Mouse (Mus musculus) heart, adult 2 months (tissue): Measurements from ENCODE around the gene Chrm1. TPM values are rescaled to one million over a fixed set of nuclear protein-coding genes. Genes with fewer than 3 reads are reported as not detected.

ENCODE experiments used
- DNase-seq, 2 experiments: peaks; one replicate each; pipeline ENCODE4 v3.0.0; 2021
- H3K27ac ChIP-seq: fragments of 200-600 bp; 2 replicates; pipeline ENCODE4 v1.8.1; 2022
- H3K27me3 ChIP-seq: fragments of 200-500 bp; 2 replicates; pipeline ENCODE4 v1.6.1; 2012; ENCODE audit warnings: mild to moderate bottlenecking, low read length, inconsistent platforms, mixed read lengths; ENCODE audit not compliant: control insufficient read depth, insufficient read depth
- H3K36me3 ChIP-seq: fragments of 200-500 bp; 2 replicates; pipeline ENCODE4 v1.6.1; 2012; ENCODE audit warnings: low read length, inconsistent platforms; ENCODE audit not compliant: control insufficient read depth, insufficient read depth
- H3K4me1 ChIP-seq: fragments of 200-500 bp; 2 replicates; pipeline ENCODE4 v1.6.1; 2011; ENCODE audit warnings: low read length; ENCODE audit not compliant: control insufficient read depth, insufficient read depth
- H3K4me3 ChIP-seq: fragments of 200-600 bp; 2 replicates; pipeline ENCODE4 v1.8.1; 2022
- H3K79me2 ChIP-seq: fragments of 200-500 bp; replicated peaks from 2 replicates; pipeline ENCODE4 v1.6.1; 2012; ENCODE audit warnings: mild to moderate bottlenecking, inconsistent platforms, low read length, moderate library complexity, mixed read lengths; ENCODE audit not compliant: control insufficient read depth, insufficient read depth
- H3K9ac ChIP-seq: fragments of 200-500 bp; 2 replicates; pipeline ENCODE4 v1.6.1; 2012; ENCODE audit warnings: low read depth, mild to moderate bottlenecking, control low read depth, inconsistent platforms, low read length, mixed read lengths
- CTCF ChIP-seq: fragments of 200-600 bp; IDR thresholded peaks from 2 replicates; pipeline ENCODE4 v1.8.1; 2022; ENCODE audit warnings: antibody characterized with exemption, mild to moderate bottlenecking, moderate library complexity
- EP300 ChIP-seq: fragments of 200-500 bp; IDR thresholded peaks from 2 replicates; pipeline ENCODE4 v1.6.1; 2011; ENCODE audit warnings: low read depth, low read length, control low read depth; ENCODE audit not compliant: insufficient read depth
- POLR2A ChIP-seq: fragments of 200-500 bp; IDR thresholded peaks from 2 replicates; pipeline ENCODE4 v1.6.1; 2011; ENCODE audit warnings: mild to moderate bottlenecking, low read depth, low read length, control low read depth; ENCODE audit not compliant: insufficient read depth
- WGBS: fragments of 180-500 bp; shearing (Covaris S2); methylation state at CpG from one replicate; pipeline ENCODE4 v1.1.7; 2018; 5-methylcytosine and 5-hydroxymethylcytosine counted together
- intact Hi-C: fragments of 180-260 bp; cut with DNase I; formaldehyde crosslinking; loops from one replicate; pipeline ENCODE4 v1.15.1; 2025
- polyA plus RNA-seq: library from polyadenylated mRNA; depleted of rRNA; stranded (reverse); fragments of >200 nt; gene quantifications from 2 replicates; pipeline ENCODE4 v1.2.3, GENCODE M21; 2012
- total RNA-seq, 2 experiments: library from RNA; stranded (reverse); gene quantifications; 2 replicates each; pipeline ENCODE4 v1.2.3; 2021

The Chrm1 gene
- total and polyA plus RNA-seq, 3 experiments = 0.21 TPM; not detected in 2

- intact Hi-C loops = loop anchor here (10.0 kb wide), 1 partner anchor 393 kb away; no protein-coding TSS in a partner anchor
- no peak for TF ChIP-seq CTCF
- 47% methylated on average over 10 of the region's 10 CpGs for WGBS
- no peak for DNase-seq
- peaks cover 11% of the 10 kb centered on the region for H3K4me1 ChIP-seq
- peak overlapping the region; percentile 90 for H3K27ac ChIP-seq
- H3K27me3 ChIP-seq = no peaks in the 10 kb centered on the region
- peak overlapping the region; percentile 77 for H3K9ac ChIP-seq
- H3K79me2 ChIP-seq = no peaks in the 10 kb centered on the region
- peak overlapping the region; percentile 84 for H3K4me3 ChIP-seq
- H3K36me3 ChIP-seq = peaks cover 29% of the 10 kb centered on the region
Measured at GRCm38 (mm10) chr19:8711949-8712869, 48.6 kb downstream of the Chrm1 start.

GRCm38 (mm10) chr19:8712870-8713305 is 49.3 kb downstream of the Chrm1 start:
- intact Hi-C loops = loop anchor here (1.0 to 10.0 kb wide), 2 partner anchors 10 to 392 kb away; partner anchors contain the start of gene Slc3a2
- DNase-seq = peak; percentile 66 to 69
- TF ChIP-seq POLR2A (no peak), CTCF (no peak), EP300 (no peak)
- H3K27me3 ChIP-seq = no peaks in the 10 kb centered on the region
- H3K9ac ChIP-seq = peak overlapping the region; percentile 77
- H3K27ac ChIP-seq = peak overlapping the region; percentile 90
- peaks cover 29% of the 10 kb centered on the region for H3K36me3 ChIP-seq
- peaks cover 11% of the 10 kb centered on the region for H3K4me1 ChIP-seq
- 2% methylated on average over 13 of the region's 13 CpGs for WGBS
- peak overlapping the region; percentile 84 for H3K4me3 ChIP-seq
- no peaks in the 10 kb centered on the region for H3K79me2 ChIP-seq

GRCm38 (mm10) chr19:8713306-8713996 is 49.9 kb downstream of the Chrm1 start:
- WGBS = under 1% methylated on average over 51 of the region's 51 CpGs
- intact Hi-C loops = loop anchor here (1.0 to 10.0 kb wide), 2 partner anchors 10 to 391 kb away; partner anchors contain the start of gene Slc3a2
- H3K27me3 ChIP-seq = no peaks in the 10 kb centered on the region

GRCm38 (mm10) chr19:8713997-8714652 is 50.5 kb downstream of the Chrm1 start:
- Histone ChIP-seq H3K27ac (peak overlapping the region; percentile 90), H3K36me3 (peaks cover 29% of the 10 kb centered on the region), H3K27me3 (no peaks in the 10 kb centered on the region), H3K4me1 (peaks cover 11% of the 10 kb centered on the region), H3K4me3 (peak overlapping the region; percentile 84), H3K79me2 (no peaks in the 10 kb centered on the region), H3K9ac (peak overlapping the region; percentile 61)
- intact Hi-C loops = loop anchor here (1.0 to 10.0 kb wide), 2 partner anchors 9 to 391 kb away; partner anchors contain the start of gene Slc3a2
- TF ChIP-seq CTCF (no peak), EP300 (peak; percentile 4; the same call in 1 of the 2 replicates), POLR2A (no peak)
- no peak for DNase-seq
- 9% methylated on average over 13 of the region's 13 CpGs for whole genome bisulfite sequencing

More at GRCm38 (mm10) chr19:8713306-8713996, 49.9 kb downstream of the Chrm1 start:
- Histone ChIP-seq H3K4me3 (peak overlapping the region; percentile 84), H3K27ac (peak overlapping the region; percentile 90), H3K9ac (peak overlapping the region; percentile 77), H3K36me3 (peaks cover 29% of the 10 kb centered on the region), H3K4me1 (peaks cover 11% of the 10 kb centered on the region), H3K79me2 (no peaks in the 10 kb centered on the region)
- DNase-seq = peak; percentile 95
- peak; percentile 99 for TF ChIP-seq POLR2A
- peak; percentile 92 for TF ChIP-seq CTCF
- peak; percentile 61 for TF ChIP-seq EP300

GRCm38 (mm10) chr19:8714653-8715481 is 51.3 kb downstream of the Chrm1 start:
- WGBS = 51% methylated on average over 10 of the region's 10 CpGs

More at GRCm38 (mm10) chr19:8714653-8715481, 51.3 kb downstream of the Chrm1 start:
- Histone ChIP-seq H3K4me1 (peaks cover 11% of the 10 kb centered on the region), H3K4me3 (no peak overlapping the region), H3K36me3 (peaks cover 27% of the 10 kb centered on the region), H3K79me2 (no peaks in the 10 kb centered on the region), H3K9ac (no peak overlapping the region), H3K27ac (peak overlapping the region; percentile 38; the same call in 1 of the 2 replicates), H3K27me3 (no peaks in the 10 kb centered on the region)
- peak in 1 of 2 experiments; percentile 39 for DNase-seq
- intact Hi-C loops = loop anchor here (10.0 kb wide), 1 partner anchor 390 kb away; no protein-coding TSS in a partner anchor
- no peak for TF ChIP-seq POLR2A
- 0 out of 2 replicates have a peak, but pooled peaks have one; percentile 13 for TF ChIP-seq CTCF
